Mouse (Mus musculus): Measurements from ENCODE around the gene Alkbh6. TPM values are rescaled to one million over a fixed set of nuclear protein-coding genes. Genes with fewer than 3 reads are reported as not detected.

Gene Alkbh6
- 76.6 and 78.7 TPM in 2 replicates for polyA plus RNA-seq (2015; fragmentation: Nextera tagmentation; extraction: Ambion mirVana)

DNA sequence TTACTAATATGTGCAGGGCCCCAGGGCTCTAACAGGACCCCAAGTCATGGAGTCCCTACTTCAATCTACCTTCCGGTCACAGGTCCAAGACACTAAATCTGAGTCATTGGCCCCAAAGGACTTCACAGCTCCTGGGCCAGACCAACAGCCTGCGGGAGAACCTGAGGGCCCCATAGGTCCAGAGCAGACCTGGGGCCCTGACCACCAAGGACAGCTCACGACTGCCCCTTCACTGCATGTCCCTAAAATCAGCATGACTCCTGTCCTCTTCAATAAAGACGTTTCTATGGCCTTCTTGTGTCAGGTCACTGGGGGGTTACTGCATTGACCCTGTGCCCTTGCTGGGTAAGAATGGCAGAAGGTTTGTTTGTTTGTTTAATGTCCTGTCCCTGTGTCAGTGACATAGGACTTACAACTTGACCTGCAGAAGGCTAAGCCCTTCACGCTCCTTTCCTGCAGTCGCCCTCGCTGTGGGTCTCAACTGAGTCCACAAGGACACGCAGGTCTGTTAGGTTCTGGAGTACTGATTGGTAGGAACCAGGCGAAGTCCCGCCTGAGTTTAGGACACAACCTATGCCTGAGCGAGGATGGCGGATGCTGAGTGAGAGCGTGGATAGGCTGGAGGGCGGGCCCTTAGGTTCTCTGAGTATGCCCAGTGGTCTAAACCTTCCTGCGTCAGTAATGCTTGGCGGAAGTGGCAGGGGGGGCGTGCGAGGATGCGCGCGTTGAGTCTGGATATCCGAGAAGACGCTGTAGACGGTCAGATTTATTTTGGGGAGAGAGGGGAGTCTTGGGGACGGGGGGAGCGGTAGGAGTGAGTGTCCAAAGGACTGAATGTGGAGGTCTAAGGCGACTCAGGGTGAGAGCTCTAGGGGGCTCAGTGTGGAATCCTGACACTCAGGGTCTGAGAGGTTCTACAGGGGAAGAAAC, at the start of gene Alkbh6:
Gene Alkbh6, plus strand, starts transcription at position 642 of the 930 bp plus-strand sequence.
- H3K36me3 ChIP-seq: peaks cover 5% of the 10 kb centered on the region; the same call in 1 of the 2 replicates
- peaks cover 13% of the 10 kb centered on the region for H3K4me1 ChIP-seq
- no peaks in the 10 kb centered on the region for H3K27me3 ChIP-seq
- H3K4me3 ChIP-seq: peak within 1 kb of the TSS; percentile 59
- WGBS: 3% methylated on average over 27 of the region's 27 CpGs
- H3K4me2 ChIP-seq: peak within 1 kb of the TSS; percentile 83
- no peaks in the 10 kb centered on the region for H3K9me3 ChIP-seq
- peak within 1 kb of the TSS; percentile 41; the same call in 1 of the 2 replicates for H3K27ac ChIP-seq
- peak; percentile 99 for ATAC-seq (ENCODE audit: borderline replicate concordance, extremely low read depth, low FRiP score, low TSS enrichment)
- peak within 1 kb of the TSS; percentile 48 for H3K9ac ChIP-seq

DNA sequence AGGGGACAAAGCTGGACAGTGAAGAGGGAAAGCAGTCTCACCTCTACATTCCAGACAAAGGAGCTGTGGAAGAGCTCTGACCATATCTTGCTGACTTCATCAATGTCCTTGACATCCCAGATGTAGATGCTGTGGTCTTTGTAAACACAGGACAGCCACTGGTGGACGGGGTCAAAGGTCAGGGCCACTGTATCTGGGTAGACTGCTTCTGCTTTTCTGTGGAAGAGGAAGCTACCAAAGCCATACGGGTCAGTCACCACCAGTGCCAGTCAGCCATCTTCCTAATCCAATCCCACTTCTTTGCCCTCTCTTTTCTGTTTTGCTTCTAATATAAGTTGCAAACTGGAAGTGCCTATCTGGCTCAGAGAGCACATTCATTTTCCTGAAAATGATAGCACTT, 43.5 kb upstream of the Alkbh6 start:
- no peak for ATAC-seq (ENCODE audit: borderline replicate concordance, extremely low read depth, low FRiP score, low TSS enrichment)
- Histone ChIP-seq H3K9ac (no peak overlapping the region), H3K36me3 (peaks cover 29% of the 10 kb centered on the region), H3K4me1 (no peaks in the 10 kb centered on the region), H3K4me3 (no peak overlapping the region), H3K27me3 (no peaks in the 10 kb centered on the region), H3K27ac (no peak overlapping the region), H3K9me3 (no peaks in the 10 kb centered on the region), H3K4me2 (no peak overlapping the region)
- WGBS: 61% methylated on average over 2 of the region's 2 CpGs

DNA sequence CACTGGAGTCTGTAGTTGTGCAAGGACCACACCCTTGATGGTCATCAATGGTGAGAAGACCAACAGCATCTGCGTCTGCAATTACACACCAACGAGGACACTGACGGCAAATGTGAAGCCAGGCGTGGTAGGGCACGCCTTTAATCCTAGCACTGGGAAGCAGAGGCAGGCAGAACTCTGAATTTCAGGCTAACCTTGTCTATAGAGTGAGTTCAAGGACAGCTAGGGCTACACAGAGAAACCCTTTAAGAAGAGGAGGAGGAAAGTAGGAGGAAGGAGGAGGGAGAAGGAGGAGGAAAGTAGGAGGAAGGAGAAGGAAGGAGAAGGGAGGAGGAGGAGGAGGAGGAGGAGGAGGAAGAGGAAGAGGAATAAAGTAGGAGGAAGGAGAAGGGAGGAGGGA, 43.0 kb upstream of the Alkbh6 start:
- Histone ChIP-seq H3K4me1 (no peaks in the 10 kb centered on the region), H3K27me3 (no peaks in the 10 kb centered on the region), H3K4me2 (no peak overlapping the region), H3K36me3 (peaks cover 29% of the 10 kb centered on the region), H3K4me3 (no peak overlapping the region), H3K27ac (no peak overlapping the region), H3K9ac (no peak overlapping the region), H3K9me3 (no peaks in the 10 kb centered on the region)
- ATAC-seq (ENCODE audit: borderline replicate concordance, extremely low read depth, low FRiP score, low TSS enrichment): no peak
- 85% methylated on average over 5 of the region's 5 CpGs for WGBS

DNA sequence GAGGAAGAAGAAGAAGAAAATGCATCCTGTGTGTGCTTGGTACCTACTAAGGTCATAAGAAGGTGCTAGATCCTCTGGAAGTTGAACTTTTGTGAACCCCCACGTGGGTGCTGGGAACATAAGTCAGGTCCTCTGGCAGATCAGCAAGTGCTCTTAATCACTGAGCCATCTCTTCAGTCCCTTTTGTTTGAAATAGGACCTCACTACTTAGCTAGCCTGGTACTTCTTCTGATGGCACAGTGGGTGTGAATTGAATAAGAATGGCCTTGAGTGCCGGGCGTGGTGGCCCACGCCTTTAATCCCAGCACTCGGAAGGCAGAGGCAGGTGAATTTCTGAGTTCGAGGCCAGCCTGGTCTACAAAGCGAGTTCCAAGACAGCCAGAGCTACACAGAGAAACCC, 42.6 kb upstream of the Alkbh6 start:
- Histone ChIP-seq H3K27me3 (no peaks in the 10 kb centered on the region), H3K4me1 (no peaks in the 10 kb centered on the region), H3K4me3 (no peak overlapping the region), H3K9ac (no peak overlapping the region), H3K9me3 (no peaks in the 10 kb centered on the region), H3K4me2 (no peak overlapping the region), H3K27ac (no peak overlapping the region), H3K36me3 (peaks cover 29% of the 10 kb centered on the region)
- WGBS: 88% methylated on average over 7 of the region's 7 CpGs
- ATAC-seq (ENCODE audit: borderline replicate concordance, extremely low read depth, low FRiP score, low TSS enrichment): no peak

DNA sequence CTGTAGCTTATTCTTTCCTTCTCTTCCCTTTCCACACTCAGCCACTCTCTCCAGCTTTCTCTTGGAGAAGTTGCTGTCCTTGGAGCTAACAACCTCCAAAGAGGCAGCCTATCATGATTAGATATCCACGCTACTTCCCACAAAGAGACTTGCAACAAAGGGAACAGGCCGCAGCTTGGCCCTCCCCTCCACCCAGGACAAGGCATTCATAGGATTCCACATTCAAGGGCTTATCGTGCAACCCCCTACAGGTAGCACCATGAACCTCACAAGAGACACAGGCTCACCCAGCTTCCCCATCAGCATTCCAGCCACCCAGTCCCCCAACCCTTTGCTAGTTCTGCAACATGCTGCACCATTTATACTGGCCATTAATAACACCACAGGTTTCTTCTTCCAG, 41.7 kb upstream of the Alkbh6 start:
- Histone ChIP-seq H3K27me3 (no peaks in the 10 kb centered on the region), H3K9me3 (no peaks in the 10 kb centered on the region), H3K4me1 (no peaks in the 10 kb centered on the region), H3K4me2 (no peak overlapping the region), H3K9ac (no peak overlapping the region), H3K4me3 (no peak overlapping the region), H3K36me3 (peaks cover 28% of the 10 kb centered on the region), H3K27ac (no peak overlapping the region)
- no peak for ATAC-seq (ENCODE audit: borderline replicate concordance, extremely low read depth, low FRiP score, low TSS enrichment)
- 77% methylated on average over 3 of the region's 3 CpGs for WGBS

DNA sequence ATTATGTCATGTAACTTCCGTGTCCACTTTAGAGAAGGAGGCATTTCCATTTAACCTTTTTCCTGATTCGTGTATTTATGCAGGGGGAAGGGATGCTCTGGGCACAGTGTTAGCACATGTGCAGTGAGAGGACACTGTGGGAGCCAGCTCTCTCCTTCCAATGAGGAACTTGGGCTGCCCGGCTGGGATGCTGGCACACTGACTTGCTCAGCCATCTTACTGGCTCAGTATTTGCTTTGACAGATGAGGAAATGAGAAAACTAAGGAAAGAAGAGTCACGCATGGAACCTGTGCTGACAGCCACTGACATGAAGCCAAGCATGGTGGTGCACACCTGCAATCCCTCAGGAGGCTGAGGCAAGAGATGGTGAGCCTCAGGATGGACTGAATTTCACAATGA, 38.9 kb upstream of the Alkbh6 start:
- no peak overlapping the region for H3K4me2 ChIP-seq
- no peaks in the 10 kb centered on the region for H3K9me3 ChIP-seq
- no peak overlapping the region for H3K9ac ChIP-seq
- no peak overlapping the region for H3K27ac ChIP-seq
- H3K36me3 ChIP-seq: peaks cover 22% of the 10 kb centered on the region
- WGBS: 86% methylated on average over 4 of the region's 4 CpGs
- ATAC-seq (ENCODE audit: borderline replicate concordance, extremely low read depth, low FRiP score, low TSS enrichment): no peak
- H3K27me3 ChIP-seq: no peaks in the 10 kb centered on the region
- no peak overlapping the region for H3K4me3 ChIP-seq
- H3K4me1 ChIP-seq: no peaks in the 10 kb centered on the region

DNA sequence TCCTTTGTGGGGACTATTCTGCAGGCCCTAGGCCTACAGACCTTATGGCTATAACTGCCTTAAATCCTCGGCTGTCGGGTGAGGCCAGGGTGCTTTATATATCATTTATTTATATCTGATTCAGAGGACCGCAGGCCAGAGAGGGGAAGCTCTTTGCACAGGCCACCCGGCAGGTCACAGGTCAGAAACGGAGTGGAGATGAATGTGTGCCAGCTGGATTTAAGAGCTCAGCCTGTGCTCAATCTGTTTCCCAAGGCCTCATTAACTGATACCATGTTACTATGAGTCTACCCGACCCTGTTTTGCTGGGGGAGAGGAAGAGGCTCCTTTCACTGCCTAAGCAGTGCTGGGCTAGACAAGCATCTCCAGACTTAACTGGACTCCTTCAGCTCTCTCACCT, 34.1 kb upstream of the Alkbh6 start:
- WGBS: 33% methylated on average over 6 of the region's 6 CpGs
- Histone ChIP-seq H3K4me2 (no peak overlapping the region), H3K36me3 (0 out of 2 replicates have a peak, but pooled peaks cover 4% of the 10 kb centered on the region), H3K4me1 (peaks cover 6% of the 10 kb centered on the region), H3K27me3 (no peaks in the 10 kb centered on the region), H3K4me3 (no peak overlapping the region), H3K9ac (no peak overlapping the region), H3K9me3 (no peaks in the 10 kb centered on the region), H3K27ac (no peak overlapping the region)
- ATAC-seq (ENCODE audit: borderline replicate concordance, extremely low read depth, low FRiP score, low TSS enrichment): no peak

DNA sequence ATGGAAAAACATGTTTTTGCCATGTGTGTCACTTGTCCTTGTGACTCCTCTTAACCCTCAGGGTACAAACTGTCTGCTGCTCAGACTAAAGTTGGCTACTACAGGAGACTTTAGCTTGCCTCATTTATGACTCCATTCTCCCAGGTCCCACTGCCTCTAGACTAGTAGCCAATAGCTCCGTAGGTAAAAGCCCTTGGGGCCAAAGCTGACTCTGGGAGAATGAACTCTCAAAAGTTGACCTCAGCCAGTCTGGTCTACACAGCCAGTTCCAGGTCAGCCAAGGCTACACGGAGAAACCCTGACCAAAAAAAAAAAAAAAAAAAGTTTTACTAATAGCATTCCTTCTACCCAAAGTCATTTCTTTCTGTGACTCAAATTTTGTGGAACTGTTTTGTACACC, 29.6 kb upstream of the Alkbh6 start:
- no peak overlapping the region for H3K27ac ChIP-seq
- peak overlapping the region; percentile 86 for H3K4me2 ChIP-seq
- WGBS: 43% methylated on average over 2 of the region's 2 CpGs
- peaks cover 15% of the 10 kb centered on the region for H3K4me1 ChIP-seq
- no peaks in the 10 kb centered on the region for H3K27me3 ChIP-seq
- H3K4me3 ChIP-seq: peak overlapping the region; percentile 85
- H3K36me3 ChIP-seq: no peaks in the 10 kb centered on the region
- H3K9ac ChIP-seq: 0 out of 2 replicates have a peak overlapping the region, but pooled peaks have one; percentile 54
- no peak for ATAC-seq (ENCODE audit: borderline replicate concordance, extremely low read depth, low FRiP score, low TSS enrichment)
- H3K9me3 ChIP-seq: no peaks in the 10 kb centered on the region

DNA sequence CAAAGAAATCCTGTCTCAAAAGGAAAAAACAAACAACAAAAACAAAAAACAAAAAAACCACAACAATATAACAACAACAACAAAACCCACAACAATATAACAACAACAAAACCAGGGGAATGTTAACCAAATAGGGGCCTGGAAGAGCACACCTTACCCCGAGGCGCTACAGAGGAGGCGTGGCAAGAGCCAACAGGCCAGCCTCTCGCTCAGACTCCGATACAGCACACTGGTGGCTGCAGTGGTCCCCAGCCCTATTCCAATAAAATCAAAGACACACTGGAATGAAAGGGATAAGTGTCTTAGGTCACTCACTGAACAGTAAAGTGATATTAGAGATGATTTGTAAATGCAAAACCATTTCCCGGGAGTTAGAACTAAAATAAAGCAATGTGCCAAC, 29.0 kb upstream of the Alkbh6 start:
- Histone ChIP-seq H3K27me3 (no peaks in the 10 kb centered on the region), H3K4me3 (peak overlapping the region; percentile 85), H3K27ac (peak overlapping the region; percentile 98), H3K36me3 (no peaks in the 10 kb centered on the region), H3K4me1 (peaks cover 15% of the 10 kb centered on the region), H3K9ac (peak overlapping the region; percentile 54), H3K9me3 (no peaks in the 10 kb centered on the region), H3K4me2 (peak overlapping the region; percentile 86)
- no peak for ATAC-seq (ENCODE audit: borderline replicate concordance, extremely low read depth, low FRiP score, low TSS enrichment)
- 0% methylated on average over 6 of the region's 6 CpGs for WGBS

DNA sequence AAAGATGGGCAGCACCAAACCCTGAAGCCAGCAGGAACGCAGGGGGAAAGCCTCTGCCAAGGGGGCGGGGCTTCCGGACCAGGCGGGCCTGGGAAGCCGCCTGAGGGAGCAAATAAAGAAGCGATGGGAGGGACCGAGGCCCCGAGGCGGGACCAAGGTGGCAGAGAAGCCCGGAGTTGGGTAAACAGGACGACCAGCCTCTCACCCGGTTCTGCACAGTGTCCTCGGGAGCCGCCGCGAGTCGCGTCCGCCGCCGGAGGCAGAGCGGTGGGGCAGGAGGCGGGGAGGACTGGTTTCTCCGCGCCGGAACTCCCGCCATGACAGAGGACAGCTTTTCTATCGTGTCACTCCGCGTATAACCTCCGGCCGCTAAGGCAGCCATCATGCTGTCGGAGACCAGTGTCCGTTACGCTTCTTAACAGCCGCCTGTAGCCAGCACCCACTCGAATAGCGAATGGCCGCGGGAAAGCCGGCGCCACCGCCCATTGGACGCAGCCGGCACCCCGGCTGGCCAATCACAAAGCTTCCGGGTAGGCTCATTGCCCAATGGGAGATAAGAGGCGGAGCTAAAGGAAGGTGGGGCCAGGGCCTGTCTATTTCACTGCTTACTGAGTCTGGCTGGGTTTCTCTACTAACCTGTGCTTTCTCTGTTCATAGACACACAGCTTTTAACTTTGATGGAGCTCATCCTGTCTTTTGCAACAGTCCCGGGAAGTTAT, 28.4 kb upstream of the Alkbh6 start, which contains the start of the genes Thap8 and Wdr62:
Gene Thap8, plus strand, starts transcription at position 144 of the 719 bp plus-strand sequence.
Gene Wdr62, minus strand, starts transcription at position 469 of the 719 bp plus-strand sequence.
- peak; percentile 94 for ATAC-seq (ENCODE audit: borderline replicate concordance, extremely low read depth, low FRiP score, low TSS enrichment)
- Histone ChIP-seq H3K4me1 (peaks cover 15% of the 10 kb centered on the region), H3K9me3 (no peaks in the 10 kb centered on the region), H3K27me3 (no peaks in the 10 kb centered on the region), H3K4me2 (peak within 1 kb of the TSS; percentile 86), H3K9ac (peak within 1 kb of the TSS; percentile 54), H3K27ac (peak within 1 kb of the TSS; percentile 98), H3K36me3 (no peaks in the 10 kb centered on the region), H3K4me3 (peak within 1 kb of the TSS; percentile 85)
- under 1% methylated on average over 49 of the region's 49 CpGs for WGBS

DNA sequence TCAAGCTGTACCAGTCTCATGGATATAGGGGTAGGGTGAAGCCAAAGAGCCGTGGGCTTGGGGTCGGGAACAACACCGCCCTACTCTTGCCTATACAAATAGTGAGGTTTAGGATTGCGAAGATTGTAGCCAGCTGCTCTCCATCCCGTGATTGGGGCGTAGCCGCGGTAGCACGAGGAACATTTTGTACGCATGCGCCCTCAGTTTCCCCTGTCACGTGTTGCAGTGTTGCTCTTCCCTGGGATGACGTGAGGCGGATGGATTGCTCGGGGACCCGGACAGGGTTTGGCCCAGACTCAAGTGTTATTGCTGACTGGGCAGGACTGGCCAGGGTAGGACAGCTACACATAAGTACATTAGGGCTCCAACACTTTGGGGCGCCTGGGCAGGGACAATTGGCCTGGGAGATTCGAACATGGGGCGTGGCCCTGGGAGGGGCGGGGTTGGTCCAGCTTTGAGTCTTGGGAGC, 27.8 kb upstream of the Alkbh6 start:
- H3K4me1 ChIP-seq: peaks cover 15% of the 10 kb centered on the region
- H3K9ac ChIP-seq: peak overlapping the region; percentile 35; the same call in 1 of the 2 replicates
- no peaks in the 10 kb centered on the region for H3K9me3 ChIP-seq
- no peaks in the 10 kb centered on the region for H3K27me3 ChIP-seq
- H3K27ac ChIP-seq: peak overlapping the region; percentile 98
- H3K36me3 ChIP-seq: no peaks in the 10 kb centered on the region
- ATAC-seq (ENCODE audit: borderline replicate concordance, extremely low read depth, low FRiP score, low TSS enrichment): peak; percentile 91
- peak overlapping the region; percentile 85 for H3K4me3 ChIP-seq
- peak overlapping the region; percentile 86 for H3K4me2 ChIP-seq
- under 1% methylated on average over 20 of the region's 20 CpGs for WGBS

Data from lung, embryonic 15.5 days (tissue).